Mouse (Mus musculus) adrenal gland, adult 18-20 months (tissue): ENCODE measurements at regions not wholly inside any gene's neighbourhood (a gene's known extent, or its start where the extent isn't known, plus 50 kb on each side); places are given as distances from the start of the nearest gene placed in this dataset.
"Not testable (repeated sequence)": the region's sequence is repeated elsewhere in the genome, so short reads cannot be mapped to it uniquely, and the experiment has no call there.

ENCODE experiments used
- DNase-seq, 2 experiments: peaks; one replicate each; pipeline ENCODE4 v3.0.0; 2021 to 2022; ENCODE audit warnings: low spot score in 2 of 2

- DNase-seq, result no peak
These were observed 119.5 kb upstream of the Nebl start for GRCm38 (mm10) chr2:17850741-17851140.

DNA sequence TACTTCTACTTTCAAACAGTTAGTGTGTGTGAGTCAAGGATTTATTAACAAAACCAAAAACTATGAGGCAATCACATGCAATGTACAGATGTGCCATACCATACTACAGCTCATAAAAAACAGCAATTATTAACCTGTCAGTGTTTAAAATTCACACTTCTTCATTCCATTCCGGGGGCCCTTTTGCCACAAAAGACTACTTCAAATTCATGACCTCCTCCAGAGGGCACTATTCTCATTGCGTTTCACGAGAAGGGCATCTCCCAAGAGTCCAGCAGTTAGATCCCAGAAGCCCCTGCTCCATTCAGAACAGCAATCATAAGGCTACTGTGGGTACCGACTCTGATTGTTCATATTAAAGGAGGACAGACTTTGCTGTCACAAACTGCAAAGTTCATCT is 118.0 kb upstream of the Nebl start:
- DNase-seq, result no peak

GRCm38 (mm10) chr2:17845447-17846092 is 114.3 kb upstream of the Nebl start:
- DNase-seq, result not testable (repeated sequence)

- DNase-seq, result no peak
These were observed 113.6 kb upstream of the Nebl start for GRCm38 (mm10) chr2:17844662-17845446.

- no peak for DNase-seq
These were observed 110.7 kb upstream of the Nebl start for GRCm38 (mm10) chr2:17841963-17842362.

DNA sequence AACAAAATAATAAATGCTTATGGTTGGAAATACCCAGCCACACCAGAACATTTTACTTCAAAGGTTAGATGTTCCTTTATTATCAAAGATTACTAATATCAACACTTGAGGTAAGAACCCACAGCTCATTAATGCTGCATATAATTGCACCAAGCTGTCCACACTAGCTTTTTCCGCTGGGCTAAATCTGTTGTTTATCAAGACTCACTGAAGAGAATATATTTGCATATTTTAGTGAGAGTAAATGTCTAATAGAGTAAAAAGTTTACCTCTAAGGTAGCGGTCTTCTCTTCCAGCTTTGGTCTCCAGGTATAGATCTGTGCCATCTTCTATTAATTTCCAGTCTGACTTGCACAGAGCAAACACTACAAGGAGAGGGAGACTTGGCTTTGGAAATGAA is 110.3 kb upstream of the Nebl start:
- DNase-seq, result no peak

DNA sequence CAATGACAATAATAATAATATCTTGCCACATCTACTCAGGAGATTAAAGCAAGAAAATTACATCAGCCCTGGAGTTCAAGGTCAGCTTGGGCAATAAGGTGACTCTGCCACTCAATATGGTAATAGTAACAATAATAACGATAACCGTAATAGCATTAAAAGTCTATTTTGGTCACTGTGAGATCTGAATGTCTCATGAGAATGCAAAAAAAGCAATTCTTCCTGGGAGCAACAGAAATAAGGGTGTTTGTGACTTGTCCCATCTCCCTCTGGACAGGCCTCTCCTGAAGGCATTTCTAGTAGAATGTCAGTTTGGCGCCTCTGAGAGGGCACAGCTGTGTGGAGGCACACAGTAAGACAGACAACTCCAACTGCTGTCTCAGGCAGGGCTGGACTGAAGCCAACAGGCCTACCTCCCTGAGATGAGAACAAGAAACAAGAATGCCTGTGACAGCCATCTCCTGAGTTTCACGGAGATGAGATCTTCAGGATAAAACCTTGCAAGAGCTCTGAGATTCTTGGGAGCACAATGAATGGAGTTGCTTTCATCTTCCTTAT is 109.8 kb upstream of the Nebl start:
- DNase-seq, result no peak

- no peak for DNase-seq
These were observed 108.4 kb upstream of the Nebl start for GRCm38 (mm10) chr2:17839649-17840048.

DNA sequence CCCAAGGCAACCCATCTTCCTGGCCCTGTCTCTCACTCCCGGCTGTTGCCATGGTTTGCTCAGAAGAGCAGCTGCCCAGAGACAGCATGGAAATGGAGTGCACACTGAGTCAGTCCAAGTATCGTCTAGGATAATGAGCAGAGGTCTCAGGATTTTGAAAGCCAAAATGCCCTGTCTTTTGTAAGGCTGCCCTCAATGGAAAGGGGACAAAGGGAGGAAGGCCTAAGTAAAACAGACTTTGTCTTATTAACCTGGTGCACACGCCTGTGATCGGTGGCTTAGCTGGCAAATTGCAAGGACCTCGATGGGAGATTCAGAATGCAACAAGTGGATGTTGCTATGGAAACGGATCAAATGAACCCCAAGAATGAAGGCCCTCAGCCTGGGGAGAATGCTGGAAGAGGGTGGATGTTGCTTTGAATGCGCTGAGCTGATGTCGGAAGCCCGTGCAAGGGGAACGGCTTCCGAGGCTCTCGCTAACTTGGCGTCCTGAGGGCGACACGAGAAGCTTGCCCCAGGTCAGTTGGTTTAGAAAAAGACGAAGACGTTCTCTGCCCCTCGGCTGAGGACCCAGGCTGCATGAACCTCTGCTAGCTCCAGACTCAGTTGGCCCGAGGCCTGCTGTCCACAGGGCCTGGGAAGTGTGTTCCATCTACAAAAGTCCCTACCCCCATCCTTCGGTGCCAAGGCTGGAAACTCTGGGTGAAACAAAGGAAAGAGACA is 107.8 kb upstream of the Nebl start:
- no peak for DNase-seq

DNA sequence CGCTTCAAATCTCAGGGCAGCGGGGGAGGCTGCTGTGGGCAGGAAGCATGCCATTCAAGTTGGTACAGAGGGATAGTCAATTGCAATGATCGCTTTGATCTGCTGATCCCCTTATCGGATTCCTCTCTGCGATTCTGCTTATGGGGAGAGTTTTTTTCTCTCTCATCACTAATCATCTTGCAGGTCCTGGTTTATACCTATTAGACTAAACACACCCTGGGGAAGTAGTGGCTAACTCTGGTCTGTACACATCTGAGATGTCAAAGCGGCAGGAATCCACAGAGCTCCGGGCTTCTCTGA is 107.1 kb upstream of the Nebl start:
- DNase-seq, result no peak

DNA sequence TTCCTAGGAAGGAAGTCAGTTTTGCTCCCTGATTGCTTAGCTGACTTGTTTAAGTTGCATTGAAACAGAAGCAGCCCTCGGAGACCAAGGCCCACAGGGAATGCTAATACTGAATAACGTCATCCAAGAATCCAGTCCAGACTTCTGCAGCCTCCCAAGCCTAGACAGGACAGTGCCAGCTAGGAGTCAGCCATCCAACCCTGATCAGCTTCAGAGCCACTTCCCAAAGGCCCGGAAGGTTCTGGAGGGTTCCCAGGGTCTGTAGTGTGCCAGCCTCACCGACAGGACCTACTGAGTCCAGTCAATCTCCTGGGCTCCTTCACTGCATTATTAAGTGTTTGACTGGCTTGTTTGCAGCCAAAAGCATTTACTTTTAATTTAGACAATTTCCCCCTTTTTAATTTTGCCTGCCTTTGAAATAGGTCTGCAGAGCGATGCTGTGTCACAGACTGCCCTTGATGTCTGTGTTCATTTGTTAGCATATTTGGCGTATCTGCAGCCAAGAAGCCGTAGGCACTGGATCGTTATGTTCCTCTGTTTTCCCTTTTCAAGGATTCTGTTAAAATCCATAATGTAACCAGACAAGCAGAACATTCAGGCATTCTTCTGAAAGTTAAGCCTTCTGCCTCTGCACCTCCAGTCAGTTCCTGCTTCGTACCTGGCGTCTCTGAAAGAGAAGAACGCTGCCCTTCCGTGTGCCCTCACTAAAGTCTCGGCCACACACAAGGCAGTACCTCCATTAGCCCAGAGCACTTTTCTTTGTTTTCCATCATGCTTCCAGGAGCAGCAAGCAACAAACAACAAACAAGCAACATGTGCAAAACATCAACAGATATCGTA is 106.5 kb upstream of the Nebl start:
- DNase-seq, result no peak

GRCm38 (mm10) chr2:17832726-17833125 is 101.5 kb upstream of the Nebl start:
- no peak for DNase-seq

- no peak for DNase-seq
These were observed 99.0 kb upstream of the Nebl start for GRCm38 (mm10) chr2:17830216-17830615.

DNA sequence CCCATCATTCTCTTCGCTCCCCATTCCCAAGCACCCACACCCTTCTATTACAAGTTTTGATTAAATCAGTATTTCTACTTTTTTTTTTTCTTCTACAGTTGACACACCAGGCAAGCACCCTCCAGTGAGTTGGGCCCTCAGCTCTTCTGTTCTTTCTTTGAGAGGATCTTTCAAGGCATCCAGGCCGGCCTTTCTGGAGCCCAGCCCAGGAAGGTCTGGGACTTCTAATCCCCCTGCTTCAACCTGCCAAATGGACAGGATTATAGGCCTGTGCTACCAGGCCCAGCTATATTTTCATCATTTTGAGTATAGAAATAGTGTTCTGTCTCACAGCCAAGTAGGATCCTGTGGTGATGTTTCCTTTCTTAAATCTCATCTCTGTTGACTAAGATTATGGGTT is 94.0 kb upstream of the Nebl start:
- no peak for DNase-seq

DNA sequence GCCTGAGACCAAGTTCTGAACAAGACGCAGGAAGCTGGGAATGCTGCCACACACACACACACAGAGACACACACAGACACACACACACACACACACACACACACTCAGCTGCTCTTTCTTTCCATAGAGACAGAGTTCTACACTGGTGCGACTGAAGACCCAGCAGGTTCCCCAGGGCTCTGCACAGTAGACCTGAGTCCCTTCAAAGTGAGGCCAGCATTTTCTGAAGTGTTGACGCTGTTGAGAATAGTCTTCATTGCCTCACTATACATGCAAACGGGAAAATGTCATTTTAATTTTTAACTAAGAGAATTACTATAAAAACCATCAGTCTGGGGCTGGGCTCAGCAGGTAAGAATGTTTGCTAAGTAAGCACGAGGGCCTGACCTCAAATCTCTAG is 92.9 kb upstream of the Nebl start:
- DNase-seq, result no peak

GRCm38 (mm10) chr2:17822621-17823006 is 91.3 kb upstream of the Nebl start:
- no peak for DNase-seq

DNA sequence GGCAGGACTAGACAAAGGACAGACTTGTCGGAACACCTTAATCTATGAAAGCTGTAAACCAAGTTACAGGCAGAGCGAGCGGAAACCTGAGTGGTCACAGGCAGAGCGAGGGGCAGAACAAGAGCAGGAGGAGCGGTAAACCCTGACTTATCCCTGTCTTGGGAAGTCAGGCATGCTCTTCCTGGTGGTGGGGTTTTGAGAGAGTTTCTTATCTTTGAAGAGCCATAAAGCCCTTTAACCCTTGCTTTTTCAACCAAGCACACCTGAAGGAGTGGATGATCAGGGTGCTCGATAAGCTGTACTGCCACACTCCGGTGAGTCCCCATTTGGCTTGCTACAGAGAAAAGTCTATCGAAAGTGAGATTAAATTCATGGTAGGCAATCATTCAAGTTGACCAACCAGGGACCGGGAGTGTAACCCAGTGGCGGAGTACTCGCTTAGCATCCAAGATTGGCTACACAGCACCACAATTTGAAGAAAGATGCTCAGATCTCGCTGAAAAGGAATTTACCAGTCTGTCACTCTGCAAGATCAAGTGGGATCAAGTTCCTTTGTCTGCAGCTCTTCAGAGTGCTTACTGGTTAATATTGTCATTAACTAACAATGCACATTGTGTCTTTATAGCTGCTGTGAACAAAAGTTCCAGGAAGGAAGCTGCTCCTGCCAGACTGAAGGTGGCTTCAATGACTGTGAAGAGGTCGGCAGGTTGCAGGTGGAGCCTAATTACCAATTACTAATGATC is 90.8 kb upstream of the Nebl start:
- no peak for DNase-seq

GRCm38 (mm10) chr2:17811943-17812670 is 80.8 kb upstream of the Nebl start:
- DNase-seq, result no peak
